Comparison of ENCODE assay signal across 10 mouse cellular contexts in the genomic region with DNA sequence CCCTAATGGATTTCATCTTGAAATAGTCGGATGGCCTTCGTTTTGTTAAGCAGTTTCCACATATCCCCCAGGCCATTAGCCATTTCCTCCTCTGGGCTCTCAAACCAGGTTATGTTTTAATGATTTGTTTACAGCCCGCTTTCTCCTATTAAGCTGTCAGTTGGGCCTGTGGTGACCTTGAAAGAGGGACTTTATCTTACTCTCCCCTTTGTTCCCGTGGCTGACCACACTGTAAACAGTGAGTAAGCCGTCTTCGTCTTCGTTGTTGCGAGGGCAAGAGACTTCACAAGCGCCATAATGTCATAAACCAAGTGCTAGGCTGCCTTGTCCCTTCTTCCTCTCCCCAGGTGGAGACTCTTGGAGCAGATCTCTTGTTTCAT.
DNase-seq lines count a peak whose midpoint lies in the region; ATAC-seq lines count a peak whose summit lies in the region.
"Had no signal": no experiment of that assay in that cellular context is flagged by ENCODE, and none has a peak within 500 bp of the region (broad histone marks: within the 10 kb centered on the region; RNA-seq: fewer than 3 reads in every experiment).

No protein-coding gene starts in this region.

- no peak overlapping the region for H3K4me3 ChIP-seq in heart, embryonic 10.5 days
- H3K4me3 ChIP-seq in heart, embryonic 12.5 days = no peak overlapping the region
- H3K4me3 ChIP-seq in lung, embryonic 15.5 days = no peak overlapping the region
- H3K4me3 ChIP-seq in embryonic facial prominence, embryonic 10.5 days = no peak overlapping the region
- H3K4me3 ChIP-seq: limb, embryonic 15.5 days; midbrain, embryonic 13.5 days had no signal

- peak overlapping the region; percentile 67; the same call in 1 of the 2 replicates for H3K27ac ChIP-seq in heart, embryonic 10.5 days
- no peak overlapping the region for H3K27ac ChIP-seq in heart, embryonic 12.5 days (ENCODE audit: poor library complexity, severe bottlenecking)
- 0 out of 2 replicates have a peak overlapping the region, but pooled peaks have one; percentile 10 for H3K27ac ChIP-seq in lung, embryonic 15.5 days
- peak overlapping the region; percentile 35; the same call in 1 of the 2 replicates for H3K27ac ChIP-seq in embryonic facial prominence, embryonic 10.5 days (replicated peaks)
- H3K27ac ChIP-seq: limb, embryonic 15.5 days; midbrain, embryonic 13.5 days had no signal

- no peak overlapping the region for H3K9ac ChIP-seq in heart, embryonic 12.5 days
- H3K9ac ChIP-seq in lung, embryonic 15.5 days = no peak overlapping the region
- H3K9ac ChIP-seq: limb, embryonic 15.5 days; midbrain, embryonic 13.5 days had no signal

- no peak overlapping the region for H3K4me2 ChIP-seq in heart, embryonic 12.5 days
- no peak overlapping the region for H3K4me2 ChIP-seq in lung, embryonic 15.5 days
- H3K4me2 ChIP-seq: limb, embryonic 15.5 days; midbrain, embryonic 13.5 days had no signal

- no peaks in the 10 kb centered on the region for H3K36me3 ChIP-seq in heart, embryonic 10.5 days
- no peaks in the 10 kb centered on the region for H3K36me3 ChIP-seq in heart, embryonic 12.5 days
- no peaks in the 10 kb centered on the region for H3K36me3 ChIP-seq in lung, embryonic 15.5 days
- H3K36me3 ChIP-seq in embryonic facial prominence, embryonic 10.5 days (replicated peaks) = no peaks in the 10 kb centered on the region
- H3K36me3 ChIP-seq: limb, embryonic 15.5 days; midbrain, embryonic 13.5 days had no signal

- H3K4me1 ChIP-seq in heart, embryonic 10.5 days = peaks cover 34% of the 10 kb centered on the region
- H3K4me1 ChIP-seq in heart, embryonic 12.5 days (replicated peaks) = peaks cover 42% of the 10 kb centered on the region
- peaks cover 21% of the 10 kb centered on the region; the same call in 1 of the 2 replicates for H3K4me1 ChIP-seq in lung, embryonic 15.5 days
- peaks cover 55% of the 10 kb centered on the region for H3K4me1 ChIP-seq in embryonic facial prominence, embryonic 10.5 days

- ATAC-seq in heart, embryonic 12.5 days (ENCODE audit: insufficient number of reproducible peaks, low FRiP score) = no peak
- ATAC-seq in lung, embryonic 15.5 days (ENCODE audit: borderline replicate concordance, extremely low read depth, low FRiP score, low TSS enrichment) = no peak; the same call in 1 of the 2 replicates
- peak; percentile 48 for ATAC-seq in megakaryocyte progenitor cell, adult 5-6 weeks (replicated peaks; ENCODE audit: poor library complexity)

- DNase-seq in heart, embryonic 10.5 days (ENCODE audit: low spot score) = no peak
- no peak for DNase-seq in lung, postnatal 10 days
- DNase-seq in embryonic facial prominence, embryonic 10.5 days (ENCODE audit: low spot score) = no peak
- no peak for DNase-seq in spleen, postnatal 36 days (ENCODE audit: low spot score in 2 of 2)
- DNase-seq in gastrocnemius, postnatal 25 days = no peak

- 58% methylated on average over 9 of the region's 9 CpGs for WGBS in heart, embryonic 10.5 days
- WGBS in heart, embryonic 12.5 days = 67% methylated on average over 9 of the region's 9 CpGs
- 41% methylated on average over 9 of the region's 9 CpGs for WGBS in lung, embryonic 15.5 days
- 57% methylated on average over 9 of the region's 9 CpGs for WGBS in embryonic facial prominence, embryonic 10.5 days

- no peaks in the 10 kb centered on the region for H3K27me3 ChIP-seq in heart, embryonic 10.5 days (ENCODE audit: insufficient read depth, poor library complexity, severe bottlenecking)
- no peaks in the 10 kb centered on the region for H3K27me3 ChIP-seq in heart, embryonic 12.5 days (replicated peaks)
- H3K27me3 ChIP-seq in lung, embryonic 15.5 days = no peaks in the 10 kb centered on the region
- H3K27me3 ChIP-seq in embryonic facial prominence, embryonic 10.5 days (replicated peaks; ENCODE audit: low read depth, poor library complexity, severe bottlenecking) = no peaks in the 10 kb centered on the region
- H3K27me3 ChIP-seq: limb, embryonic 15.5 days; midbrain, embryonic 13.5 days had no signal

- no peaks in the 10 kb centered on the region for H3K9me3 ChIP-seq in heart, embryonic 10.5 days
- no peaks in the 10 kb centered on the region for H3K9me3 ChIP-seq in heart, embryonic 12.5 days (replicated peaks)
- H3K9me3 ChIP-seq in lung, embryonic 15.5 days = no peaks in the 10 kb centered on the region
- H3K9me3 ChIP-seq in embryonic facial prominence, embryonic 10.5 days = no peaks in the 10 kb centered on the region
- H3K9me3 ChIP-seq: limb, embryonic 15.5 days; midbrain, embryonic 13.5 days had no signal
